Mouse (Mus musculus) kidney, adult 2 months (tissue): ENCODE measurements around the gene Ppp1r13b. TPM values are rescaled to one million over a fixed set of nuclear protein-coding genes. Genes with fewer than 3 reads are reported as not detected.
"Not testable (repeated sequence)": the region's sequence is repeated elsewhere in the genome, so short reads cannot be mapped to it uniquely, and the experiment has no call there.

Experiments used
- DNase-seq: peaks from one replicate; pipeline ENCODE4 v3.0.0; 2021
- H3K27ac ChIP-seq: fragments of 200-500 bp; 2 replicates; pipeline ENCODE4 v1.5.1; 2012; ENCODE audit warnings: low read depth, low read length, control low read depth, inconsistent platforms; ENCODE audit not compliant: insufficient read depth
- H3K27me3 ChIP-seq: fragments of 200-500 bp; replicated peaks from 2 replicates; pipeline ENCODE4 v1.6.1; 2012; ENCODE audit warnings: mild to moderate bottlenecking, moderate library complexity, low read length, inconsistent platforms; ENCODE audit not compliant: control insufficient read depth, insufficient read depth
- H3K36me3 ChIP-seq: fragments of 200-500 bp; 2 replicates; pipeline ENCODE4 v1.6.1; 2012; ENCODE audit warnings: mild to moderate bottlenecking, moderate library complexity, low read length, inconsistent platforms; ENCODE audit not compliant: control insufficient read depth, insufficient read depth
- H3K4me1 ChIP-seq: fragments of 200-500 bp; 2 replicates; pipeline ENCODE4 v1.6.1; 2011; ENCODE audit warnings: low read length; ENCODE audit not compliant: control insufficient read depth, insufficient read depth
- H3K4me3 ChIP-seq: fragments of 200-500 bp; 2 replicates; pipeline ENCODE4 v1.5.1; 2011; ENCODE audit warnings: mild to moderate bottlenecking, low read depth, low read length, control low read depth; ENCODE audit not compliant: insufficient read depth
- CTCF ChIP-seq: fragments of 200-500 bp; conservative IDR thresholded peaks from 2 replicates; pipeline ENCODE4 v1.5.1; 2011; ENCODE audit warnings: low read depth, mild to moderate bottlenecking, control low read depth, low read length, moderate library complexity, mixed read lengths; ENCODE audit not compliant: insufficient read depth, insufficient read length
- POLR2A ChIP-seq: fragments of 200-500 bp; IDR thresholded peaks from one replicate; pipeline ENCODE4 v1.6.1; 2011; ENCODE audit warnings: low read depth, low read length, control low read depth
- WGBS: fragments of 180-500 bp; shearing (Covaris S2); methylation state at CpG from one replicate; pipeline ENCODE4 v1.1.7; 2018; 5-methylcytosine and 5-hydroxymethylcytosine counted together
- polyA plus RNA-seq: library from polyadenylated mRNA; depleted of rRNA; stranded (reverse); fragments of >200 nt; gene quantifications from 2 replicates; pipeline ENCODE4 v1.2.3, GENCODE M21; 2012; rRNA removed

Ppp1r13b gene
- 11.2 and 11.7 TPM in 2 replicates for polyA plus RNA-seq

DNA sequence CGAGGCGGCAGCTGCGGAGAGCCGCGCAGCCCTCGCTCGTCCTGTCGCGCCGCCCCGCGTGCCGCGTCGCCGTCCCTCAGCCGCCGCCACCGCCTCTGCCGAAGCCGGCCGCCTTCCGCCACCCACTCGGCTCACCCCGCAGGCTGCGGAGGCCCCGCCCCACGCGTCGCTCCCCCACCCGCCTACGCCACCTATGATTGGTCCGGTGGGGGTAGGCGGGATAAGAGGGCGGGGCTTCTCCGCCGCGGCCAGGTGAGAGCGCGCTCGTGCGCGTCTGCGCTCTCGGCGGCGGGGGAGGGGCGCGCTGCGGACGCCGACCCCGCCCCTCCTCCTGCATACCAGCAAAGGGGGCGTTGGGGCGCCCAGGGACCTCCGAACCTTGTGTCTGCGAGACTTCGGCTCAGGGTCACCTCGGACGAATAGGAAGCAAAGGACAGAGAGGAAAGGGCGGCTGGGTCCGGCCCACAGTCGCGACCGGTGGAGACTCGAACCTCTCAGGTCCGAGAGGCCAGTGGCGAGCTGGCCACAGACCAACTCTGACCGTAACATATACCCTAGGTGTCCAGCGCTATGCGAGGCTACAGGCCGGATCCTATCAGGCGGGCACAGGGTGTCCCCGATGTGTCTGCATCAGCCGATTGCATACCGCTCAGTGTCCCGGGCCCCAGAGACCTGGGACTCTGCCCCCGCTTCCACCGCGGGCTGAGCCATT, at the start of gene Ppp1r13b:
Gene Ppp1r13b, minus strand, starts transcription at position 141 of the 712 bp plus-strand sequence.
- Histone ChIP-seq H3K36me3 (no peaks in the 10 kb centered on the region), H3K4me1 (peaks cover 7% of the 10 kb centered on the region; the same call in 1 of the 2 replicates), H3K4me3 (peak within 1 kb of the TSS; percentile 82), H3K27ac (peak within 1 kb of the TSS; percentile 77), H3K27me3 (no peaks in the 10 kb centered on the region)
- 1% methylated on average over 80 of the region's 80 CpGs for WGBS
- no peak for TF ChIP-seq POLR2A
- no peak for TF ChIP-seq CTCF
- peak; percentile 95 for DNase-seq

- no peak overlapping the region for H3K27ac ChIP-seq
- no peak for TF ChIP-seq CTCF
- no peak for TF ChIP-seq POLR2A
- peak; percentile 53 for DNase-seq
- no peaks in the 10 kb centered on the region for H3K27me3 ChIP-seq
- WGBS, result 71% methylated on average over 5 of the region's 5 CpGs
- H3K4me1 ChIP-seq, result peaks cover 3% of the 10 kb centered on the region; the same call in 1 of the 2 replicates
- no peaks in the 10 kb centered on the region; the same call in 1 of the 2 replicates for H3K36me3 ChIP-seq
- no peak overlapping the region for H3K4me3 ChIP-seq
These were observed 48.3 kb upstream of the Ppp1r13b start for GRCm38 (mm10) chr12:111956173-111956572.

DNA sequence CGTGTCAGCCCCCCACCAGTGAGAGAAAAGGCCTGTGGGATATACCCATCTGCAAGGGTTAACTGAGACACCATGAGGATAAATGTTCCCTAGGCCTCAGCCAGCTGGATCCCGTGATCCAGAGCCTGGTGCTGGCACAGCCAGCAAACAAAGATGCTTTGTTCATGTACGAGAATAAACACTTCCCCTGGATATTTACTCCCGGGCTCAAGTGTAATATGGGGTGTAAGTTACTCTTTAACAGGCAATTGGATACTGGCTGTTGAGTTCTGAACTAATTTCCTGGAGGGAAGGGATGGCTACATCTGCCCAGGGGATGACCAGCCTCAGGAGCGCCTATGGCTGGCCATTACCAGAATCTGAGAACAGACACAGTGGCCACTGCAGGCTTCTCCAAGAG, 43.8 kb upstream of the Ppp1r13b start:
- H3K27ac ChIP-seq, result no peak overlapping the region

DNA sequence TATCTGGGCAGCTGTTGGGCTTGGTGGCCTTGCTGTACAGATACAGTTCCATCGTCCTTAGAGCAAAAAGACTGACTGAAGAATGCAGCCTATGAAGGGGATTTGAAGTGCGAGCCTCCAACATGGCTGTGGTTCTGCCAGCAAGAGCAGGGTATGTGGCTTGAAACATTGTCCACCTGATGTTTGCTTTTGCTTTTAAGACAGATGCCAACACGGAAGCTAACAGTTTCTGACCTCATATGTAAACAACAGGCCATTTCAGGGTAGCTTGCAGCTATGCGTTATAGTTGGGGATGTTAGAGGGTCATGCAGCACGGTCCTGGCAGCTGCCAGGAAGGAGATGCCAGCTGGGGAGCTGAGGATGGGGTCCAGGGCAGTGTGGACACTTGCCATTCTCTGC, 42.6 kb upstream of the Ppp1r13b start:
- peaks cover 7% of the 10 kb centered on the region; the same call in 1 of the 2 replicates for H3K4me1 ChIP-seq
- no peak for DNase-seq
- no peak overlapping the region for H3K27ac ChIP-seq
- H3K36me3 ChIP-seq, result no peaks in the 10 kb centered on the region
- no peak for TF ChIP-seq CTCF
- TF ChIP-seq POLR2A, result no peak
- H3K27me3 ChIP-seq, result no peaks in the 10 kb centered on the region
- 82% methylated on average over 5 of the region's 5 CpGs for WGBS
- no peak overlapping the region for H3K4me3 ChIP-seq

More for the DNA sequence above, 43.8 kb upstream of the Ppp1r13b start:
- no peaks in the 10 kb centered on the region for H3K36me3 ChIP-seq
- TF ChIP-seq CTCF (no peak), POLR2A (no peak)
- peaks cover 3% of the 10 kb centered on the region; the same call in 1 of the 2 replicates for H3K4me1 ChIP-seq
- 30% methylated on average over 5 of the region's 5 CpGs for WGBS
- H3K4me3 ChIP-seq, result no peak overlapping the region
- H3K27me3 ChIP-seq, result no peaks in the 10 kb centered on the region
- DNase-seq, result peak; percentile 26

DNA sequence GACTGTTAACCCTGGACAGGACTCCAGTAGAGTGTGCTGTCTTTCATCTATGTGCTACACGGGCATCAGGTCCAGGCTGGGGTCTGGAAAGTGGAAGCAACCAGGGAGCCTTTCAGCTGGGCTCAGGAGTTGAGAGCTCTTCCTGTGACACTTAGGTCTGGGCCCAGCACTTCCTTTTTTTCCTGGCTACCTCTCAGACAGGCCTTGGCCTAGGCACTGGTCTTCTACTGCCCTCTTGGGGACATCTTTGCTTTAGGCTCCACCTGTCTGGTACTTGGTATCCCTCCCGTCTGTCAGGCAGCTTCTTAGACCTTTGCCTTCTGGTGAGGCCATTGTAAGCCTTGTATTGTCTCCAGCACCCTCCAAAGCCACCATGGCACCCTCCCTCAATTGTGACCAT, 38.8 kb upstream of the Ppp1r13b start:
- DNase-seq, result peak; percentile 88
- 35% methylated on average over 2 of the region's 2 CpGs for WGBS
- Histone ChIP-seq H3K27ac (peak overlapping the region; percentile 51), H3K4me3 (no peak overlapping the region), H3K27me3 (no peaks in the 10 kb centered on the region), H3K36me3 (no peaks in the 10 kb centered on the region), H3K4me1 (peaks cover 11% of the 10 kb centered on the region; the same call in 1 of the 2 replicates)
- TF ChIP-seq POLR2A (no peak), CTCF (peak; percentile 97)

GRCm38 (mm10) chr12:111945765-111946655, 38.1 kb upstream of the Ppp1r13b start:
- H3K27ac ChIP-seq, result peak overlapping the region; percentile 51
- not testable (repeated sequence) for H3K36me3 ChIP-seq, DNase-seq, H3K27me3 ChIP-seq, H3K4me3 ChIP-seq
- 57% methylated on average over 12 of the region's 15 CpGs for WGBS
- H3K4me1 ChIP-seq, result peaks cover 11% of the 10 kb centered on the region; the same call in 1 of the 2 replicates

GRCm38 (mm10) chr12:111945115-111945514, 37.2 kb upstream of the Ppp1r13b start:
- Histone ChIP-seq H3K27ac (peak overlapping the region; percentile 63; the same call in 1 of the 2 replicates), H3K27me3 (no peaks in the 10 kb centered on the region), H3K4me1 (peaks cover 11% of the 10 kb centered on the region; the same call in 1 of the 2 replicates), H3K36me3 (no peaks in the 10 kb centered on the region), H3K4me3 (no peak overlapping the region)
- WGBS, result 47% methylated on average over 8 of the region's 8 CpGs
- no peak for TF ChIP-seq POLR2A
- no peak for TF ChIP-seq CTCF
- DNase-seq, result peak; percentile 76

GRCm38 (mm10) chr12:111944065-111944987, 36.4 kb upstream of the Ppp1r13b start:
- H3K36me3 ChIP-seq, H3K27me3 ChIP-seq, H3K4me3 ChIP-seq: not testable (repeated sequence)
- 59% methylated on average over 20 of the region's 20 CpGs for WGBS
- Histone ChIP-seq H3K4me1 (peaks cover 11% of the 10 kb centered on the region; the same call in 1 of the 2 replicates), H3K27ac (peak overlapping the region; percentile 45; the same call in 1 of the 2 replicates)
- DNase-seq, result peak; percentile 26
